Mouse (Mus musculus) right cerebral cortex, postnatal 10 days (tissue): Measurements from ENCODE around the gene Nod1.
"Not testable (repeated sequence)": the region's sequence is repeated elsewhere in the genome, so short reads cannot be mapped to it uniquely, and the experiment has no call there.

ENCODE experiments used
- DNase-seq, 2 experiments: peaks; one replicate each; pipeline ENCODE4 v3.0.0; 2021; ENCODE audit warnings: low spot score in 2 of 2

Gene Nod1

GRCm38 (mm10) chr6:54983526-54984050 lies 11.2 kb upstream of the Nod1 start:
- no peak for DNase-seq

GRCm38 (mm10) chr6:54979426-54979825 lies 7.0 kb upstream of the Nod1 start:
- no peak for DNase-seq

DNA sequence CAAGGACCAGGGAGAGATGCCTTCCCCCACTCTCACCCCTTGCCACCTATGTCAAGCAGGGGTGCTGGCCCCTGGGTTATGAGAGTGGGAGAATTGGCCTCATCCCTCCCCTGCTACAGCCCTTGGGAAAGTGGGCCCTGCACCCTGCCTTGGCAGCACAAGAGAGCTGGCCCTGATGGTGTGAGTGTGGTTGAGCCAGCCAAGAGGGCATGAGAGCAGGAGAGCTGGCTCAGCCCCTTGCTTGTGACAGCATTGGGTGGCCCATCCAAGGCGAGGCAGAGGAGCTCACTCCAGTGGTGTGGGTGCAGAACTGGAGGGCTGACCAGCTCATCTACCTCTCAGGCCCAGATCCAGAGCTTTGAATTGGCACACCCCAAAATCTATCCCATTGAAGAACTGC lies 3.2 kb upstream of the Nod1 start:
- DNase-seq: no peak

DNA sequence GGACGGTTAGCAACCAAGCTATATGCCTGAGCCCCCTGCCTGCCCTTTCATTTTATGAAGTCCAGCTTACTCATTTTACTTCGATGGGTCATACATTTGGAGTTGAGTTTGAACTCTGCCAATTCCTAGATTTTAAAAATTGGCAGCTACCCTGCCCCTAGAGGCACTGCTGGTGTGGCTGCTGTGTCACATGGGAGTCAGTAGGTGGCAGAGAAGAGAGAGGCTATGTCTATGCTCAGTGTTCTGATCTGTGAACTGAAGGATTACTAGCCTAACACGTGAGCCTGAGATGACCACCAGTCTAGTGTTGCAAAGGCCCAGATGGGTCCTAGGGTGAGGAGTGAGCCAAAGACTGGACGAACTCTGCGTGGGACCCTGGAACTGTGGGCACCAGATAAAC lies 2.1 kb upstream of the Nod1 start:
- no peak for DNase-seq

- DNase-seq: no peak
Measured at GRCm38 (mm10) chr6:54972929-54973211, 458 bp upstream of the Nod1 start.

GRCm38 (mm10) chr6:54971731-54972110 lies 691 bp downstream of the Nod1 start:
- no peak for DNase-seq

DNA sequence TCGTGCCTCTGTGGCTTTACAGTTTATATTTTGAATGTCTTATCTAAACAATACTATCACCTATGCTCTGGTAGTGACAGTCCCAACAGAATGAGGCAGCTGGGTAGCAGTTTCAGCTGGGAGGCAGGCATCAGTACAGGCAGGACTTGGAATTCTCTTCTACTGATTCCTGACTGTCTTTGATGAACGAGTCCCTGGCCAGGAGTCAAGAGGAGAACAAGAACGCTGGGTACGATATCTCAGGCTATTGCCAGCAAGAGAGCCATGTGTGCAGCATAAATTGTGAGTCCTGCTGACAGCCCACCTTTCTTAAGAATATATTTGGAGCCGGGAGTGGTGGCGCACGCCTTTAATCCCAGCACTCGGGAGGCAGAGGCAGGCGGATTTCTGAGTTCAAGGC lies 1.9 kb downstream of the Nod1 start:
- DNase-seq: no peak

DNA sequence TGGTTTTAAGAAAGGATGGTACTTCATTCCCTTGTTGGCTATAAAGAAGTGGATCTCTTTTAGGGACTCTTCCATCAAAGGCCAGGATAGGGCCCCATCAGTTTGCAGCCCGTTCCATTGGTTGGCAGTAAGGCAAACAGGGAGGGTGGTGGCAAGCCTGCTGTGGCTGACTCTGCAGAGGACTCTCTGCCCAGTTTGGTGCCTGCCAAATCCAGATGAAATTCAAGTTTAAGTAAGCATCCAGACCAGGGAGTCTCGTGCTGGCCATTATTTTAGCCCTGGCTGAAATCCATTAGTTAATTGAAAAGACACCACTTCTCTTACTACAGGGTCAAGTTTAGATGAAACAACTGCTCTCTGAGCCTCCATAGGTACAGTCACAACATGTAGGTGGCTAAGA lies 2.6 kb downstream of the Nod1 start:
- DNase-seq: no peak

- DNase-seq: no peak
Measured at GRCm38 (mm10) chr6:54967591-54967990, 4.8 kb downstream of the Nod1 start.

DNA sequence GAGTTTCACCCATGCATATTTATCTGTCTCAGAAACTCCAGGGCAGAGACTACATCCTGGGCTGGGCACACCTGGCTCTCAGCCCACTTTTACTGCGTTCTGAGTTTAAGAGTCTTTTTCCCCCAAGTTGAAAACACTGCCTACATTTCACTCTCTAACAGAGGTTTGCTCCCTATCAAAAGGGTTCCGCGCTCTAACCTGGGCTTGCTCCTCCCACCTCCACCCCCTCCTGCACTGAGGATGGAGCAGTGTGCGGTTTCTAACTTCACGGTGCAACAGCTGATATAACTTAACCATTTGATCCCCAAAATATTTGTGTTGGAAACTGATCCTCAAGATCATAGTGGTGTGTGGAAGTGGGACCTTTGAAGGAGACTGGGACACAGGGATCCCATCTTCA lies 7.2 kb downstream of the Nod1 start:
- no peak for DNase-seq

- DNase-seq: no peak
Measured at GRCm38 (mm10) chr6:54964755-54965154, 7.7 kb downstream of the Nod1 start.

- DNase-seq: no peak
Measured at GRCm38 (mm10) chr6:54963599-54963998, 8.8 kb downstream of the Nod1 start.

DNA sequence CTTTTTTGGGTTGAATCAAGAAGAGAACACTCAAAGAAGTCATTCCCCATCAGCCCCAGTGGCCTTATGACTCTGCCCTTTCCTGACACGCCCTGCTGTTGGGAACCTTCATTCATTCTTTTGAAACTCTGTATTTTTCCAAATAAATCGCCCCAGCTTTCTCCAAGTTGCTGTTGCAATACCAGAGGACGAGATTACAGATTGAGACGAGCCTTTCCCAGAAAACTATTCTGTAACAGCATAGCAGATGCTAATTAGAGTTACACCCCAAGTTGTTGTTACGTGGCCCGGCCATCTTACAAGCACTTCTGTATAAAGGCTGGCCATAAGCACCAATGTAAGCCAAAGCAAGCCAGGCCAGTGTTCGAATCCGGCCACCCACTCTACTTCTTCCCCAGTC lies 14.8 kb downstream of the Nod1 start:
- no peak for DNase-seq

- DNase-seq: no peak
Measured at GRCm38 (mm10) chr6:54956425-54956824, 16.0 kb downstream of the Nod1 start.

DNA sequence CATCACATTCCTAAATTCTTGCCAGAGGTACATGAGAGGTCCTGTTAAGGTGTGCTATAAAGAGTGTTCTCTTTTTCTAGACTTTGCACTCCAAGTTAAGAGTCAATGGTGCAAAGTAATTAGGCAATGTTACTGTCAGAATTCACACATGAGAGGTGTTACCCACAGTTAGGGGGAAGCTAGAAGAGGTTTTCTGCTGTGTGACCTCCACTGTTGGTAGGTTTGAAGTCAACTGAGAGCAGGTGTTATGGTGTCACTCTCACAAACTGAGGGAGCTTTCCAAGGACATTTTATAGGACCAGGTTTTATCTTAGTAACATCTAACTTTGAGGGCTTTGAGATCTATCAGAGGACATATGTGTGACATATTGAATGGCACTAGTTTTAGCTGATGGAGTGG lies 16.5 kb downstream of the Nod1 start:
- DNase-seq: no peak

DNA sequence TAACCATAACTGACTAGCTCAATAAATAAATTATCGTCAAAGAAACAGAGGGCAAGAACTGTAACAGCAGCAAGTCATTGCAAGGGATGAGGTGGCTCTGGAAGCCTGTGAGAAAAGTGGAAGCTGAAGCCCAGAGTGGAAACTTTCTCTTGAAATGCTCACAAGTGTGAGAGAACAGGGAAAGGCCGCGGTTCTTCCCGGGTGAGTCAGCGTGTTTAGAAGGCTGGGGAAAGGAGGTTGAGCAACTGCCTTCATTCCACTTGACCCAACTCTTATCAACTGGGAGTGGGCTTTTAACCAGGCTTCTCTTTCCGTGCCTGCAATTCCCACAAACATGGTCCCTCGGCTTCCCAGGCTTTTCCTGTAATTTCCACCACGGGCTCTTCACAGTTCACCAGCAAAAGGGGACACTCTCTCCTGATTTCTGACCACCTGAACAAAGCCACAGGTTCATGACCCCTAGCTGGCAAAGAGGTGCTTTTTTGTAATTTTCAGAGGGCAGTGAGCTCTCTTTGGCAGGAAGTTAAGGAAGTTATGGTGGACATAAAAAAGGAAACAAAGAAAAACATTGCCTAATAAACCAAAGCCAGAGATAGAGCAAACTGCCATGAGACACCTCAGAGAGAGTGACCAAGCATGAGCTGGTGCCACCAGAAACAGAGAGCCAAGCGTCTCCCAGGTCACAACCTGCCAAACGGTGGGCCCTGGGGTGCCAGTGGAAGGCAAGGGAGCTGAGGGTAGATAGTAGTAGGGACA lies 17.6 kb downstream of the Nod1 start:
- no peak for DNase-seq

GRCm38 (mm10) chr6:54953399-54953798 lies 19.0 kb downstream of the Nod1 start:
- DNase-seq: not testable (repeated sequence)

DNA sequence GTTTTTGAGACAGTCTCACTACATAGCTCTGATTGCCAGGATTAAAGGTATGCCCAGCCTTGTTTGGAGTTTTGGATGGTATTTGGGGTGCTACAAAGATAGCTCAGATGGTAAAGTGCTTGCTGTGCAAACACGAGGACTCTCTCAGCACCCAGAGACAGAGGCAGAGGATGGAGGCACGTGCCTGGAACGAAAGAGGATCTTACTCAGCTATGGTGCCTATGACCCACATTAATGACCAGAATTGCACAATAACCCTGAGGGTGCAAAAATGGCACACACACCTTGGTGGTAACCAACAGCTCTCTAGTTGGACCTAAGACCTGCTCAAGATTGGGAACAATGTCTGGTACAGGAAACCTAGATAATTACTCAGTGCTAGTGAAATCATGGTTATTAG lies 19.9 kb downstream of the Nod1 start:
- DNase-seq: no peak

DNA sequence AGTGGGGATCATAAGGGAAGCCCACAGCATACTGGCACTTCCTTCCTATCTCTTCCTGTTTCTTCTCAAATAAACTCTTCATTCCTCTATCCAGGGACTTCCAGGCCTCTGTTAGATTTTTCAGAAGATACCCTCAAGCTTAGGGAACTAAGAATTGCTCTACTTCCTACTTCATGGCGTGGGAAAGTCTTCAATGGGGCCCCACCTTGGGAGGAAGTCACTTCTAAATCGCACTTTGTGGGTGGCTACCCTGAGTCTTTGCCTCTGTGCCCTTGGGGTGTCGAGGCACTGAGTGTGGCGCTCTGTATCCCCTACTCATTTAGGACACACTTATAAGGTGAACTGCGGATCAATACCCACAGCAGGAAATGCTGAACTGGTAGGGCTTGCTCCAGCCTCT lies 23.7 kb downstream of the Nod1 start:
- no peak for DNase-seq

GRCm38 (mm10) chr6:54946241-54946953 lies 26.0 kb downstream of the Nod1 start:
- DNase-seq: no peak

DNA sequence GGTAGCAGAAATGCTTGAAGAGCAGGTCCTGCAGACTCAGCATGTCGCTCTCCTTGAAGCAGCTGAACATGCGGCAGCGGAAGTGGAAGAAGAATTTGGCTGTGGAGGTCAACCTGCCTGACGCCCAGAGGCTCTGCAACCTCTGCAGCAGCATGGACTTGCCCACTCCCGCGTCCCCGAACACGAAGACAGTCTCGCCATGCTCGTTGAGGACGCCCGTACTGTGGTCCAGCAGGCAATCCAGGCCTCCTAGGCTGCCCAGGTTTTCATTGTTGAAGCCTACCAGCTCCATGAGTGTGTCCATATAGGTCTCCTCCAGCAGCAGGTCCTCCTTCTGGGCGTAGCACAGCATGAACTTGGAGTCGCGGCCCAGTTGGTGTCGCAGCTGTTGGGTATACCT lies 27.9 kb downstream of the Nod1 start:
- no peak for DNase-seq

GRCm38 (mm10) chr6:54943753-54944152 lies 28.7 kb downstream of the Nod1 start:
- no peak for DNase-seq

DNA sequence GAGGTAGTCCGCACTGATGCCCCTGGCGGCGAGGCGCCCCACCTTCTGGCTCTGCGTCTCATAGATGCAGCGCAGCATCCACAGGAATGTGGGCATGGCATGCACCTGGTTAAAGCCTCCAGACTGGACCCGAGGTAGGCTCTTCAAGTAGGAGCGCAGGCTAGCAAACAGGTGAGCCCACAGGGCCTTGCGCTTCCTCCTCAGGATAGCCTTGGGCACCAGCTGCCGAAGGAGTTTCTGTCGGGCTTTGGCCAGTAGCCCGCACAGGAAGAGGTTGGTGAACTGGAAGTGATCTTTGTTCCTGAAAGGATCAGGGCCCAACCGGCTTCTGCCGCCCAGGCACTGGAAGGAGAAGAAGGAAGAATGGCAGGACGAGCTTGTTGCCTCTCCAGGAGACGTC lies 29.1 kb downstream of the Nod1 start:
- DNase-seq: no peak

DNA sequence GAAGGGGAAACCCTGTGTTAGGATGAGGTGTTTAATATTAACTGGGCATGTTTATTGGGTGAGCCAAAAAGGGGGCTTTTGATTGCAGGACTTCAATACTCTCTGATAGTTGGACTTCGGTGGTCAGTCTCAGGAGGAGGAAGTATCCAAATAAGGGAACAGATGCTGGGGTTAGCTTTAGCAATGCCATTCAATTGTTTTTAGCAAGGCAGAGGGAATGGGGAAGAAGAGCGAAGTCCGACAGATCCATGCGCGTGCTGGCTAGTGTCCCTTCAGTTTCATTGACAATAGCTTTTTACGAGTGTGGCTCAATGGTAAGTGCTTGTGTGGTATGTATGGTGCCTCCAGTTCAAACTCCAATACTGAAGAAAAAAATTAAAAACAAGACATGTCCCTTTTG lies 31.3 kb downstream of the Nod1 start:
- no peak for DNase-seq
